Mouse (Mus musculus) neural tube, embryonic 15.5 days (tissue): Measurements from ENCODE around the gene Il21r. TPM values are rescaled to one million over a fixed set of nuclear protein-coding genes. Genes with fewer than 3 reads are reported as not detected.

ENCODE experiments used
- ATAC-seq: fragments of 200-750 bp; cut with Nextera tagmentation; 2 replicates; pipeline ENCODE4 v1.8.0; 2017; ENCODE audit warnings: mild to moderate bottlenecking, moderate TSS enrichment, moderate library complexity; ENCODE audit not compliant: low FRiP score
- H3K27ac ChIP-seq: fragments of 300-500 bp; sonication (generic); replicated peaks from 2 replicates; pipeline ENCODE4 v1.5.1; 2015; ENCODE audit warnings: mild to moderate bottlenecking, inconsistent platforms
- H3K27me3 ChIP-seq: fragments of 300-500 bp; sonication (generic); replicated peaks from 2 replicates; pipeline ENCODE4 v1.6.1; 2015; ENCODE audit warnings: inconsistent platforms
- H3K36me3 ChIP-seq: fragments of 300-500 bp; sonication (generic); 2 replicates; pipeline ENCODE4 v1.6.1; 2015; ENCODE audit warnings: inconsistent platforms
- H3K4me1 ChIP-seq: fragments of 300-500 bp; sonication (generic); 2 replicates; pipeline ENCODE4 v1.6.1; 2015; ENCODE audit warnings: inconsistent platforms
- H3K4me2 ChIP-seq: fragments of 300-500 bp; sonication (generic); 2 replicates; pipeline ENCODE4 v1.6.1; 2015; ENCODE audit warnings: inconsistent platforms, mild to moderate bottlenecking, moderate library complexity
- H3K4me3 ChIP-seq: fragments of 300-500 bp; sonication (generic); replicated peaks from 2 replicates; pipeline ENCODE4 v1.5.1; 2015; ENCODE audit warnings: mild to moderate bottlenecking, inconsistent platforms
- H3K9ac ChIP-seq: fragments of 300-500 bp; sonication (generic); replicated peaks from 2 replicates; pipeline ENCODE4 v1.6.1; 2015; ENCODE audit warnings: mild to moderate bottlenecking, inconsistent platforms
- H3K9me3 ChIP-seq: fragments of 300-500 bp; sonication (generic); replicated peaks from 2 replicates; pipeline ENCODE4 v1.6.1; 2016; ENCODE audit warnings: inconsistent platforms
- WGBS: fragments of 180-500 bp; shearing (Covaris S2); methylation state at CpG from one replicate; pipeline ENCODE4 v1.1.7; 2015; ENCODE audit warnings: mixed read lengths; 5-methylcytosine and 5-hydroxymethylcytosine counted together
- polyA plus RNA-seq: library from polyadenylated mRNA; unstranded; fragments of >200 nt; fragmentation: Nextera tagmentation; extraction: Ambion mirVana; gene quantifications from 2 replicates; pipeline ENCODE4 v1.2.1, GENCODE M21; 2015

Il21r gene
- polyA plus RNA-seq, 1 experiment from 2014 or later = 0.35 TPM

- H3K36me3 ChIP-seq = no peaks in the 10 kb centered on the region
Observed at GRCm38 (mm10) chr7:125589896-125590295, 13.3 kb upstream of the Il21r start.

DNA sequence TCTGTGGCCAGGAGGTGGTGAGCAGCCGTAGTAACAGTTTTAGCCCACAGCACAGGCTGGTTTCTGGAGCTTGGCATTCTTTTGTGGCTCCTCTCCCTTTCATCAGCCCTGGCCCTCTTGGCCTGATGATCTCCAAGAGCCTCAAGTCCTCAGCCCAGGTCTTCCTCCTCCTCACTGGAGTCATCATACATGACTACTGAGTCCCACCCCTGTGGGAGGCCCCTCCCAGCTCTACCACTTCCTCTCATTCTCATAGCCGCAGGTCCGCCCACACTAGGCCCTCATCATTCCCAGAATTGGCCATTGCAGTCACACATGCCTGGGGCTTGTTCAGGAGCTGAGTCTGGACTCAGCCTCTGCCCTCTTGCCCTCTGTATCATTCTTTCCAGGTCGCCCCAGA is 9.4 kb upstream of the Il21r start:
- Histone ChIP-seq H3K9me3 (no peaks in the 10 kb centered on the region), H3K27me3 (no peaks in the 10 kb centered on the region), H3K4me1 (no peaks in the 10 kb centered on the region), H3K27ac (no peak overlapping the region), H3K9ac (no peak overlapping the region), H3K36me3 (no peaks in the 10 kb centered on the region), H3K4me2 (no peak overlapping the region), H3K4me3 (no peak overlapping the region)
- ATAC-seq = no peak
- 85% methylated on average over 4 of the region's 4 CpGs for WGBS

More at GRCm38 (mm10) chr7:125589896-125590295, 13.3 kb upstream of the Il21r start:
- Histone ChIP-seq H3K27ac (no peak overlapping the region), H3K4me1 (no peaks in the 10 kb centered on the region), H3K27me3 (no peaks in the 10 kb centered on the region), H3K4me2 (no peak overlapping the region), H3K9me3 (no peaks in the 10 kb centered on the region), H3K4me3 (no peak overlapping the region), H3K9ac (no peak overlapping the region)
- WGBS = 90% methylated on average over 7 of the region's 7 CpGs
- no peak for ATAC-seq

- Histone ChIP-seq H3K9me3 (no peaks in the 10 kb centered on the region), H3K4me1 (no peaks in the 10 kb centered on the region), H3K9ac (no peak overlapping the region), H3K4me2 (no peak overlapping the region), H3K36me3 (no peaks in the 10 kb centered on the region), H3K4me3 (no peak overlapping the region), H3K27me3 (no peaks in the 10 kb centered on the region), H3K27ac (no peak overlapping the region)
- no peak for ATAC-seq
- 72% methylated on average over 3 of the region's 3 CpGs for WGBS
Observed at GRCm38 (mm10) chr7:125596406-125596805, 6.8 kb upstream of the Il21r start.

- WGBS = 90% methylated on average over 9 of the region's 9 CpGs
- Histone ChIP-seq H3K9me3 (no peaks in the 10 kb centered on the region), H3K9ac (no peak overlapping the region), H3K4me2 (no peak overlapping the region), H3K27ac (no peak overlapping the region), H3K4me1 (no peaks in the 10 kb centered on the region), H3K36me3 (no peaks in the 10 kb centered on the region), H3K4me3 (no peak overlapping the region), H3K27me3 (no peaks in the 10 kb centered on the region)
- ATAC-seq = no peak
Observed at GRCm38 (mm10) chr7:125597083-125597482, 6.1 kb upstream of the Il21r start.

DNA sequence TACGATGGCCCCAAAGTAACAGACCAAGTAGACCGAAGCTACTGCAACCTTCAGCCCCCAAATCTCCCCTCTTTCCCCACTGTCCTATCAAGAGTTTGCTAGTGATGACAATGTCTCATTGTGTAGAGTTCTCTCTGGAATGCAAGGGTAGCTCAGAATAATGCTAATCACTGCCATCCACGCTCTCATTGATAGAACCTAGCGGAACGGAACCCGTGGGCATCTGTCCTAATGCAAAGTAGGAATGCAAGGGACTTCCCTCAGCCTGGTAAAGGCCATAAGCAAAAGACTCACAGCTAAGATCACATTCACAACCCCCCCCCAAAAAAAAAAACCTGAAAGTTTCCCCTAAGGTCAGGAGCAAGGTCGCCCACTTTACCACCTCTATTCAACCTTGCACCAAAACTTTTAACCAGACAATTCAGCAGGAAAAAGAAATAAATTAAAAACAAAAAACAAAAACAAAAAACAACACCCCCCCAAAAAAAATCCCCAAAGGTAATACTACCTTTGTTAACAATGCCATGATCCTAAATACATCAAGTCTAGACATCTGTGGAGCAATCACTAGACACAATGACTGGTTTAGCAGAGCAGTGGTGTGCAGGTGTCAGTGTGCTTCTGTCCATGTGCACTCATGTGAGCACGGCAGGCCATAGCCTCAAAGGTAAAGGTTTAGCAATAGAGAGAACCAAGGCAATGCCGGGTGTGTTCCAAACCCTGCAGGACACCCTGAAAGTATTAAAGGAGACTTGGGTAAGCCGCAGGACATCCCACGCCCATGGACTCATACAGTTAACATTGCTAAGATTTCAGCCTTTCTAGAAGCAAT is 5.5 kb upstream of the Il21r start:
- no peak overlapping the region for H3K4me3 ChIP-seq
- 85% methylated on average over 11 of the region's 11 CpGs for WGBS
- ATAC-seq = no peak
- no peak overlapping the region for H3K9ac ChIP-seq
- no peak overlapping the region for H3K27ac ChIP-seq
- no peaks in the 10 kb centered on the region for H3K9me3 ChIP-seq
- H3K36me3 ChIP-seq = no peaks in the 10 kb centered on the region
- H3K4me1 ChIP-seq = no peaks in the 10 kb centered on the region
- H3K4me2 ChIP-seq = no peak overlapping the region
- no peaks in the 10 kb centered on the region for H3K27me3 ChIP-seq

DNA sequence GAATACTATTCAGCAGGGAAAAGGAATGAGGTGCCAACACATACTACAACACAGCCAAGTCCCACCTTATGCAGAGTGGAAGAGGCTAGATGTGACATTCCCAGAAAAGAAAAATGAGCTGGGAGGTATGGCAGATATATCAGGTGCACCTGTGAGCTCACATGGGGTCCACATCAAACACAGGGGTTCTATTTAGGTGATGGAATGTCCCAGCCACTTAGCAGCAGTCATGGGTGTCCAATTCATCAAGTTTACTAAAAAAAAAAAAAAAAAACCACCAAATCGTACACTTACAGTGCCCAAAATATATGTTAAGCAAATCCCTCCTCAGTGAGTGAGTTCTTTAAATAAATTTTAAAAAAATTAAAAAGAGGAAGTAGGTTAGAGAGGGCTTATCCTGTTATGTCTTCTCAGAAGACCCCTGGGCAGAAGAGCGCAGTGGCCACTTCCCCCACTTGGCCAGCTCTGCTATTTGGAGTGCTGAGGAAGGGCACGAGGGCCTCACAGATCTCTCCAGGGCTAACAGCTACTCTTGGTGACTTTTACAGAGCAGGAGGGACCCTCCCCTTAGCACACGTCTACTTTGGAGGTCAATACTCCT is 3.8 kb upstream of the Il21r start:
- no peak for ATAC-seq
- Histone ChIP-seq H3K4me1 (no peaks in the 10 kb centered on the region), H3K4me2 (no peak overlapping the region), H3K27me3 (no peaks in the 10 kb centered on the region), H3K9ac (no peak overlapping the region), H3K4me3 (no peak overlapping the region), H3K27ac (no peak overlapping the region), H3K36me3 (no peaks in the 10 kb centered on the region), H3K9me3 (no peaks in the 10 kb centered on the region)
- WGBS = 74% methylated on average over 4 of the region's 4 CpGs

- Histone ChIP-seq H3K4me3 (no peak overlapping the region), H3K36me3 (no peaks in the 10 kb centered on the region), H3K9me3 (no peaks in the 10 kb centered on the region), H3K4me2 (no peak overlapping the region), H3K4me1 (no peaks in the 10 kb centered on the region), H3K27ac (no peak overlapping the region), H3K27me3 (no peaks in the 10 kb centered on the region), H3K9ac (no peak overlapping the region)
- no peak for ATAC-seq
- 78% methylated on average over 10 of the region's 10 CpGs for WGBS
Observed at GRCm38 (mm10) chr7:125600136-125600535, 3.1 kb upstream of the Il21r start.

DNA sequence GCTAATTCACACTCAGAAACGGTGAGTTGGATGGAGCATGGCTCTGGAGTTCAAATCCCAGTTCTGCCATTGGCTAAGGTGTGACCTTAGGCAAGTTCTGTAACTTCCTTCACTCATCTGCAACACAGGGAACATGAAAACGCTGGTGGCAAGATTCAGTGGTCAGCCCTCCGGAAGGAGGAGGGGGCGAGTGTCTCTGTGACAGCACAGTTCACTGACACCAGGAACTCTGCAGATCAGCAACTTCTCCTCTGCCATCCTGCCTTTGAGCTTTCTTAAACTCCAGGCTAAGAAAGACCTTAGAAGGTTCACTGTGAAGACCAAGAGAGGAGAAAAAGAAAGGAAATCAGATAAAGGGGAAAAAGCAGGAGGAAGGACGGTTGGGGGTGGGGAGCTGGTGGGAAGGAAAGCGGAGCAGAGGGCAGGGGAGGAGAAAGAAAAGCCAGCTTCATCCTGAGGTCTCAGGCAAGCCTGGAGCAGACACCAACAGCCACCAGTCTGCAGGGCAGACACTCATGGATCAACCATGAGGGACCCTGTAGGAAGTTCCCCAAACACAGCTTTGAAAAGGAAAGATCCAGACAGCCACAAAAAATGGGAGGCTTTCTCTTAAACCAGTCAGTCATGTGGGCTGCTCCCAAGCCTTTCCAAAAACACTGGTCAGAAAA is 2.5 kb upstream of the Il21r start:
- Histone ChIP-seq H3K4me2 (no peak overlapping the region), H3K9ac (no peak overlapping the region), H3K27ac (no peak overlapping the region), H3K27me3 (no peaks in the 10 kb centered on the region), H3K36me3 (no peaks in the 10 kb centered on the region), H3K4me3 (no peak overlapping the region), H3K4me1 (no peaks in the 10 kb centered on the region), H3K9me3 (no peaks in the 10 kb centered on the region)
- no peak for ATAC-seq
- 58% methylated on average over 6 of the region's 6 CpGs for WGBS

DNA sequence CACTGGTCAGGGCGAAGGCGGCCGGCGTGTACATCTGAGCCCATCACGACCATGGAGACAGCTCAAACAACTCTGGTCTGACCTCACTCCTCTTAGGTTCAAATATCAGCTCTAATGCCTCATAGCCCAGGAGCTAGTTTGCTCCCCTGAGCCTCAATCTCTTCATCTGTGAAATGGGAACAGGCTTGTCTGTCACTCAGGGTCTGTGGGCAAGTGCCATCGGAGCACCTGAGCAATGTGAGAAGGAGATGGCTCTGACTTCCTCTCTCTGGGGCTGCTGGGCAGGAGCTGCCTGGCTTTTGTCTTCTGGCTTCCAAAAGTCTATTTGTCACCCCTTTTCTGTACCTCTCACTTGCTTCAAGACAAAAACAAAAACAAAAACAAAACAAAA is 2.0 kb upstream of the Il21r start:
- ATAC-seq = no peak
- H3K27me3 ChIP-seq = no peaks in the 10 kb centered on the region
- 91% methylated on average over 6 of the region's 6 CpGs for WGBS

GRCm38 (mm10) chr7:125601821-125602448 is 1.3 kb upstream of the Il21r start:
- ATAC-seq = no peak
- Histone ChIP-seq H3K4me1 (no peaks in the 10 kb centered on the region), H3K4me3 (no peak overlapping the region), H3K9me3 (no peaks in the 10 kb centered on the region), H3K9ac (no peak overlapping the region), H3K27me3 (no peaks in the 10 kb centered on the region), H3K4me2 (no peak overlapping the region), H3K36me3 (no peaks in the 10 kb centered on the region), H3K27ac (no peak overlapping the region)
- 84% methylated on average over 11 of the region's 11 CpGs for WGBS

More for the DNA sequence above, 2.0 kb upstream of the Il21r start:
- no peak overlapping the region for H3K9ac ChIP-seq
- H3K4me2 ChIP-seq = no peak overlapping the region
- no peaks in the 10 kb centered on the region for H3K4me1 ChIP-seq
- no peaks in the 10 kb centered on the region for H3K36me3 ChIP-seq
- H3K27ac ChIP-seq = no peak overlapping the region
- no peaks in the 10 kb centered on the region for H3K9me3 ChIP-seq
- no peak overlapping the region for H3K4me3 ChIP-seq

GRCm38 (mm10) chr7:125604362-125605319 is 1.4 kb downstream of the Il21r start:
- H3K4me2 ChIP-seq = no peak overlapping the region
- H3K36me3 ChIP-seq = no peaks in the 10 kb centered on the region
- no peak overlapping the region for H3K4me3 ChIP-seq
- 87% methylated on average over 12 of the region's 12 CpGs for WGBS
- H3K27ac ChIP-seq = no peak overlapping the region
- no peak overlapping the region for H3K9ac ChIP-seq
- H3K9me3 ChIP-seq = 0 out of 2 replicates have a peak, but pooled peaks cover 3% of the 10 kb centered on the region
- H3K27me3 ChIP-seq = no peaks in the 10 kb centered on the region
- no peaks in the 10 kb centered on the region for H3K4me1 ChIP-seq
- no peak for ATAC-seq
